Mouse (Mus musculus) liver, adult 2 months (tissue): ENCODE data around the gene Kctd4. TPM values are rescaled to one million over a fixed set of nuclear protein-coding genes. Genes with fewer than 3 reads are reported as not detected.

Source experiments
- DNase-seq: peaks from one replicate; pipeline ENCODE4 v3.0.0-alpha.2; 2011; ENCODE audit warnings: low read depth, low spot score; ENCODE audit errors: extremely low read depth
- H3K27ac ChIP-seq: fragments of 200-500 bp; replicated peaks from 2 replicates; pipeline ENCODE4 v1.5.1; 2012; ENCODE audit warnings: low read depth, mild to moderate bottlenecking, control low read depth, inconsistent platforms, low read length; ENCODE audit not compliant: insufficient read depth
- H3K27me3 ChIP-seq: fragments of 200-500 bp; 2 replicates; pipeline ENCODE4 v1.6.1; 2012; ENCODE audit warnings: mild to moderate bottlenecking, moderate library complexity, low read length, inconsistent platforms; ENCODE audit not compliant: control insufficient read depth, insufficient read depth
- H3K36me3 ChIP-seq: fragments of 200-500 bp; 2 replicates; pipeline ENCODE4 v1.6.1; 2012; ENCODE audit warnings: low read length, inconsistent platforms; ENCODE audit not compliant: control insufficient read depth, insufficient read depth
- H3K4me1 ChIP-seq: fragments of 200-500 bp; 2 replicates; pipeline ENCODE4 v1.6.1; 2011; ENCODE audit warnings: low read length; ENCODE audit not compliant: control insufficient read depth, insufficient read depth
- H3K4me3 ChIP-seq: fragments of 200-500 bp; 2 replicates; pipeline ENCODE4 v1.5.1; 2011; ENCODE audit warnings: low read depth, mild to moderate bottlenecking, control low read depth, low read length, moderate library complexity; ENCODE audit not compliant: insufficient read depth
- H3K79me2 ChIP-seq: fragments of 200-500 bp; 2 replicates; pipeline ENCODE4 v1.6.1; 2012; ENCODE audit warnings: inconsistent platforms, mild to moderate bottlenecking, low read length, moderate library complexity; ENCODE audit not compliant: control insufficient read depth, insufficient read depth
- H3K9ac ChIP-seq: fragments of 200-500 bp; 2 replicates; pipeline ENCODE4 v1.6.1; 2012; ENCODE audit warnings: low read depth, mild to moderate bottlenecking, control low read depth, inconsistent platforms, low read length
- CTCF ChIP-seq: fragments of 200-500 bp; IDR thresholded peaks from 2 replicates; pipeline ENCODE4 v1.5.1; 2011; ENCODE audit warnings: low read depth, low read length, control low read depth
- POLR2A ChIP-seq: fragments of 200-500 bp; IDR thresholded peaks from 2 replicates; pipeline ENCODE4 v1.6.1; 2011; ENCODE audit warnings: low read length, control low read depth; ENCODE audit not compliant: insufficient read depth; ENCODE audit errors: extremely low read depth
- WGBS: fragments of 180-500 bp; shearing (Covaris S2); methylation state at CpG from one replicate; pipeline ENCODE4 v1.1.7; 2018; 5-methylcytosine and 5-hydroxymethylcytosine counted together
- polyA plus RNA-seq: library from polyadenylated mRNA; depleted of rRNA; stranded (reverse); fragments of >200 nt; gene quantifications from 2 replicates; pipeline ENCODE4 v1.2.3, GENCODE M21; 2012
- total RNA-seq: library from RNA; depleted of rRNA; stranded (reverse); fragments of >200 nt; gene quantifications from 2 replicates; pipeline ENCODE4 v1.2.3, GENCODE M21; 2014

The Kctd4 gene
- total and polyA plus RNA-seq, 2 experiments, result not detected

- Histone ChIP-seq H3K27me3 (no peaks in the 10 kb centered on the region), H3K9ac (no peak overlapping the region), H3K4me3 (no peak overlapping the region), H3K36me3 (no peaks in the 10 kb centered on the region; the same call in 1 of the 2 replicates), H3K4me1 (no peaks in the 10 kb centered on the region), H3K27ac (no peak overlapping the region), H3K79me2 (peaks cover 3% of the 10 kb centered on the region; the same call in 1 of the 2 replicates)
- DNase-seq, result no peak
- TF ChIP-seq POLR2A, result no peak
- no peak for TF ChIP-seq CTCF
- 74% methylated on average over 2 of the region's 2 CpGs for WGBS
Observed at GRCm38 (mm10) chr14:75953011-75953410, 1.8 kb upstream of the Kctd4 start.

- peaks cover 4% of the 10 kb centered on the region; the same call in 1 of the 2 replicates for H3K4me1 ChIP-seq
- TF ChIP-seq CTCF (no peak), POLR2A (no peak)
- H3K27me3 ChIP-seq, result no peaks in the 10 kb centered on the region
- no peak overlapping the region for H3K4me3 ChIP-seq
- no peak for DNase-seq
- no peaks in the 10 kb centered on the region; the same call in 1 of the 2 replicates for H3K79me2 ChIP-seq
- H3K27ac ChIP-seq, result no peak overlapping the region
- H3K9ac ChIP-seq, result no peak overlapping the region
- H3K36me3 ChIP-seq, result no peaks in the 10 kb centered on the region
- 97% methylated on average over 9 of the region's 9 CpGs for WGBS
Observed at GRCm38 (mm10) chr14:75962250-75962649, 7.4 kb downstream of the Kctd4 start.

- WGBS, result 84% methylated on average over 5 of the region's 5 CpGs
- DNase-seq, result no peak
- no peak for TF ChIP-seq POLR2A
- TF ChIP-seq CTCF, result no peak
- Histone ChIP-seq H3K4me3 (no peak overlapping the region), H3K36me3 (no peaks in the 10 kb centered on the region), H3K27ac (no peak overlapping the region), H3K4me1 (peaks cover 4% of the 10 kb centered on the region; the same call in 1 of the 2 replicates), H3K9ac (no peak overlapping the region), H3K27me3 (no peaks in the 10 kb centered on the region), H3K79me2 (no peaks in the 10 kb centered on the region; the same call in 1 of the 2 replicates)
Observed at GRCm38 (mm10) chr14:75963215-75963614, 8.4 kb downstream of the Kctd4 start.

GRCm38 (mm10) chr14:75964000-75964399 lies 9.2 kb downstream of the Kctd4 start:
- Histone ChIP-seq H3K4me3 (no peak overlapping the region), H3K27ac (no peak overlapping the region), H3K4me1 (peaks cover 4% of the 10 kb centered on the region; the same call in 1 of the 2 replicates), H3K9ac (no peak overlapping the region), H3K27me3 (no peaks in the 10 kb centered on the region), H3K36me3 (no peaks in the 10 kb centered on the region), H3K79me2 (no peaks in the 10 kb centered on the region; the same call in 1 of the 2 replicates)
- 73% methylated on average over 5 of the region's 5 CpGs for WGBS
- no peak for DNase-seq
- TF ChIP-seq CTCF (no peak), POLR2A (no peak)

GRCm38 (mm10) chr14:75964433-75964832 lies 9.6 kb downstream of the Kctd4 start:
- Histone ChIP-seq H3K4me1 (peaks cover 2% of the 10 kb centered on the region; the same call in 1 of the 2 replicates), H3K9ac (no peak overlapping the region), H3K27ac (no peak overlapping the region), H3K4me3 (no peak overlapping the region), H3K79me2 (no peaks in the 10 kb centered on the region; the same call in 1 of the 2 replicates), H3K27me3 (no peaks in the 10 kb centered on the region), H3K36me3 (no peaks in the 10 kb centered on the region)
- 95% methylated on average over 1 of the region's 1 CpGs for WGBS
- no peak for DNase-seq
- TF ChIP-seq CTCF (no peak), POLR2A (no peak)

- TF ChIP-seq CTCF (no peak), POLR2A (no peak)
- no peaks in the 10 kb centered on the region for H3K27me3 ChIP-seq
- no peaks in the 10 kb centered on the region for H3K4me1 ChIP-seq
- H3K4me3 ChIP-seq, result no peak overlapping the region
- H3K36me3 ChIP-seq, result no peaks in the 10 kb centered on the region
- DNase-seq, result no peak
- WGBS, result 90% methylated on average over 5 of the region's 5 CpGs
- H3K79me2 ChIP-seq, result peaks cover 2% of the 10 kb centered on the region; the same call in 1 of the 2 replicates
- no peak overlapping the region for H3K9ac ChIP-seq
- H3K27ac ChIP-seq, result no peak overlapping the region
Observed at GRCm38 (mm10) chr14:75967291-75967690, 12.5 kb downstream of the Kctd4 start.
